Mouse (Mus musculus) small intestine, adult 2 months (tissue): ENCODE data around the gene Tas2r143.

ENCODE experiments used
- CTCF ChIP-seq: fragments of 200-500 bp; IDR thresholded peaks from 2 replicates; pipeline ENCODE4 v1.5.1; 2012; ENCODE audit warnings: low read depth, mild to moderate bottlenecking, control low read depth, inconsistent platforms, low read length, moderate library complexity, mixed read lengths; ENCODE audit not compliant: insufficient replicate concordance, insufficient read length; ENCODE audit errors: extremely low read depth
- POLR2A ChIP-seq: fragments of 200-500 bp; IDR thresholded peaks from 2 replicates; pipeline ENCODE4 v1.6.1; 2012; ENCODE audit warnings: low read depth, mild to moderate bottlenecking, control low read depth, inconsistent platforms, low read length, moderate library complexity

GRCm38 (mm10) chr6:42358901-42359300 lies 41.1 kb upstream of the Tas2r143 start:
- no peak for TF ChIP-seq POLR2A
- TF ChIP-seq CTCF: no peak
